Mouse (Mus musculus): ENCODE measurements at regions not wholly inside any gene's neighbourhood (a gene's known extent, or its start where the extent isn't known, plus 50 kb on each side); places are given as distances from the start of the nearest gene placed in this dataset.

DNA sequence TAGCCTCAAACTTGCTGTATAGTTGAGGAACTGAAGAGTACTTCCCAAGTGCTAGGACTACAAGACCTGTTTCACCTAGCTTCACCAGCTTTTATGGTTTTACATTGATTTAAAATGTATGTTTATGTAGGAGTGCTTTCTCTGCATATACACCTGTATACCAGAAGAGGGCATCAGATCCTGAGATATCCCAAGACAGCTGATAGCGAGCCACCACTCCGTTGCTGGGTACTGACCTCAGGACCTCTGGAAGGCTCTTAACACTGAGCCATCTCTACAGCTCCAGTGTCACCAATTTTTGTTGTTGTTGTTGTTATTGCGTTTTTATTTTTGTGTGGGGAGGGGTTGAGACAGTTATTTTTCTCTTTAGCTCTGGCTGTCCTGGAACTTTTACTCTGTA is 55.9 kb upstream of the Ddx3x start:
- Histone ChIP-seq H3K4me2 (ENCODE audit: low read depth, low read length) (no peak overlapping the region), H3K9ac (replicated peaks; ENCODE audit: low read length) (no peak overlapping the region), H3K4me1 (ENCODE audit: insufficient read depth, low read length) (no peaks in the 10 kb centered on the region), H3K9me3 (ENCODE audit: low read length) (no peaks in the 10 kb centered on the region), H3K36me3 (ENCODE audit: insufficient read depth, low read length) (no peaks in the 10 kb centered on the region), H3K27ac (no peak overlapping the region), H3K27me3 (ENCODE audit: insufficient read depth, low read length) (no peaks in the 10 kb centered on the region), H3K4me3 (ENCODE audit: low read length) (no peak overlapping the region)
- WGBS = 10% methylated on average over 3 of the region's 3 CpGs
- peak; percentile 65 for TF ChIP-seq CTCF (IDR thresholded peaks at IDR 0.05; ENCODE audit: low read depth)
- DNase-seq (ENCODE audit: low spot score) = peak; percentile 40
- ATAC-seq = peak; percentile 43; the same call in 1 of the 2 replicates

DNA sequence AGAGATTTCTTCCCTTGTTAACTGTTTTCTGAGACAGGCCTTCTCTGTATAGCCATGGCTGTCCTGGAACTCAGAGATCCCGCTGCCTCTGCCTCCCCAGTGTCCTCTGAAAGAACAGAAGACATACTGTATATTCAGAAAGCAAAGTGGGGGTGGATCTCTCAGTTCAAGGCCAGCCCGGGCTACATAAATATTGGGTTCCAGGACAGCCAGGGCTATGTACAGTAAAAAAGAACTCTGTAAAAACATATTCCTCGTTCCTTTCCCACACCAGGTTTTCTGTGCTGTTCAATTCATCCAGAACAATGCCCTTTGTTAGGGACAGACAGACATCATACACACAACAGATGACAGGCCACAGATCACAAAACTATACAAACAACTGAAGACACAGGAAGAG is 54.3 kb upstream of the Ddx3x start:
- DNase-seq (ENCODE audit: low spot score) (no peak), ATAC-seq (no peak)
- no peak overlapping the region for H3K4me2 ChIP-seq (ENCODE audit: low read depth, low read length)
- H3K9me3 ChIP-seq (ENCODE audit: low read length) = no peaks in the 10 kb centered on the region
- H3K9ac ChIP-seq (replicated peaks; ENCODE audit: low read length) = no peak overlapping the region
- WGBS = 75% methylated on average over 3 of the region's 3 CpGs
- H3K27me3 ChIP-seq (ENCODE audit: insufficient read depth, low read length) = no peaks in the 10 kb centered on the region
- H3K4me3 ChIP-seq (ENCODE audit: low read length) = no peak overlapping the region
- no peaks in the 10 kb centered on the region for H3K36me3 ChIP-seq (ENCODE audit: insufficient read depth, low read length)
- no peaks in the 10 kb centered on the region for H3K4me1 ChIP-seq (ENCODE audit: insufficient read depth, low read length)
- no peak overlapping the region for H3K27ac ChIP-seq
- TF ChIP-seq CTCF (IDR thresholded peaks at IDR 0.05; ENCODE audit: low read depth) = no peak

DNA sequence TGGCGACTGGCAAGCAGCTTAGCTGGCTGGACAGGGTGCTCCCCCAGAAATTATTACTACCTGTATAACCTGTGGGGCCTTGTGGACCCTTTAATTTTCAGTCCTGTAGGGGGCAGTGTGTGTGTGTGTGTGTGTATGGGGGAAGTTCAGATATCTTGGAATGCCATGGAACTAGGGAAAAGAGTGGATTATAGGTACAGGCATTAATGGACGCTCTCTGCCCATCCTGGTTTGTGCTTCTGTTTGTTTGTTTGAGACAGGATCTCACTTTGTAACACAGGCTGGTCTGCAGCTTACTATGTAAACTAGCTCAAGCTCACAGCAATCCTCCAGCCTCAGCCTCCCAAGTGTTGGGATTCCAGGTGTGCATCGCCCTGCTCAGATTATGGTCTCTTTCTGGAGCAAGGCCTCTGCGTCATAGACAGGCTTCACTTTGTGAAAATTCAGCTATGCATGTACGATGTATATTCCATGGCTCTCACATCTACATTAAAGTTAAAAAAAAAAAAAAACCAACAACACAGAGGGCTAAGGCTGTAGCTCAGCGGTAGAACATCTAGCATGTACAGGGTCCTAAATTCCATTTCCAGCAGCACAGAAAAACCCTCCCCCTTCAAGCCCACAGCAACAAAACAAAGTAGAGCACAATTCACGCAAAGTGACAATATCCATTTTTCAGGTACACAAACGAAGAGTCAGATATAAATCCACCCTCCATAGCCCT is 50.7 kb upstream of the Ddx3x start:
- TF ChIP-seq CTCF (IDR thresholded peaks at IDR 0.05; ENCODE audit: low read depth) = peak; percentile 68
- Histone ChIP-seq H3K4me3 (ENCODE audit: low read length) (peak overlapping the region; percentile 35), H3K9ac (replicated peaks; ENCODE audit: low read length) (peak overlapping the region; percentile 17; the same call in 1 of the 2 replicates), H3K27ac (peak overlapping the region; percentile 70), H3K27me3 (ENCODE audit: insufficient read depth, low read length) (no peaks in the 10 kb centered on the region), H3K36me3 (ENCODE audit: insufficient read depth, low read length) (no peaks in the 10 kb centered on the region), H3K4me1 (ENCODE audit: insufficient read depth, low read length) (no peaks in the 10 kb centered on the region), H3K9me3 (ENCODE audit: low read length) (no peaks in the 10 kb centered on the region), H3K4me2 (ENCODE audit: low read depth, low read length) (peak overlapping the region; percentile 56)
- peak; percentile 73 for ATAC-seq
- peak; percentile 63 for DNase-seq (ENCODE audit: low spot score)
- 32% methylated on average over 8 of the region's 8 CpGs for WGBS

DNA sequence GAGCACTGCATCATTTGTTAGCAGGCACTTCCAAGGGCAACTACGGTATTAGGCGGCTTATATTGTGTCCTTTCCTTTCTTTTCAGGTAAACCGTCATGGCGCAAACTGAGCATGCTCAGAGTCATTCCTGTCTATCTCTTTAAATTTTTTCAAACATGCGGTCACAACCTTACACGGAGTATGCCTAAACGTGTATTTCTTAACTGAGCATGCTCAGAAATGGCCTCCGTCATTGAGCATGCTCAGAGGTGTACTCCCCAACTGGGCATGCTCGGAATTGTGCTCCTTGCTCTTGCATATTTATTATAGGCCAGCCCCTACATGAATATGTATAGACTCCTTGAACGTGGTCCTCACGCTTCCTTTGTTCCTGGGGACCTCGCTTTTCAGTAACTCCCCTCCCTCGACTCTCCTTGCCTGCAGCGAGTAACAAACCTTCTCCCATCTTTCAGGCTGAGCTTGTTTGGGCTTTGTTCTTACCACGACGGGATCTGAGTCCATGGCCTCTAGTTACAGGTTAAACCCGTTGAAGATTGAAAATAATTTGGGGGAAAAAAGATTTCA is 50.1 kb upstream of the Ddx3x start:
- TF ChIP-seq CTCF (IDR thresholded peaks at IDR 0.05; ENCODE audit: low read depth) = peak; percentile 24; the same call in 1 of the 2 replicates
- Histone ChIP-seq H3K4me3 (ENCODE audit: low read length) (peak overlapping the region; percentile 35), H3K9me3 (ENCODE audit: low read length) (no peaks in the 10 kb centered on the region), H3K36me3 (ENCODE audit: insufficient read depth, low read length) (no peaks in the 10 kb centered on the region), H3K4me2 (ENCODE audit: low read depth, low read length) (peak overlapping the region; percentile 56), H3K9ac (replicated peaks; ENCODE audit: low read length) (peak overlapping the region; percentile 17; the same call in 1 of the 2 replicates), H3K4me1 (ENCODE audit: insufficient read depth, low read length) (no peaks in the 10 kb centered on the region), H3K27ac (peak overlapping the region; percentile 72), H3K27me3 (ENCODE audit: insufficient read depth, low read length) (no peaks in the 10 kb centered on the region)
- 8% methylated on average over 17 of the region's 17 CpGs for WGBS
- ATAC-seq = peak; percentile 99
- peak; percentile 94 for DNase-seq (ENCODE audit: low spot score)

All from hindbrain, postnatal 0 days (tissue).